11 mouse cellular contexts compared by ENCODE assay signal in the genomic region with DNA sequence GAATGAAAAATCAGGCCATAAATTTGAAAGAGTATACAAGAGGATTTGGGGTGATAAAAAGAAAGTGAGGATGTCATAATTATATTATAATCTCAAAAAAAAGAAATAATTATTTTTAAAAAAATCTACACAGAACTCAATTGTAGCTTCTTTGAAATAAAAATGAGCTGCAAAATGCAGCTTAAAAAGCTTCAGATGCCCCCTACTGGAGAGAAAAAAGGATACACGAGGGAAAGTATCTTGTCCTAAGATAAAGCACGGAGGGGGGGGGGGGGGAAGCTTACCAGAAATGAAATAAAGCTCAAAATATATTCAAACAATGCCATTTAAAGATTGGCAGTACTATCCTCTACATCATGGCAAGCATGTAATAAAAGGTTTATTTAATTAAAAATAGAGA.
A peak's percentile ranks its signal among the peaks of the same experiment; 100 is the strongest.
DNase-seq lines count a peak whose midpoint lies in the region; ATAC-seq lines count a peak whose summit lies in the region.
"Had no signal": no experiment of that assay in that cellular context is flagged by ENCODE, and none has a peak within 500 bp of the region (broad histone marks: within the 10 kb centered on the region; RNA-seq: fewer than 3 reads in every experiment).

No protein-coding gene starts in this region.

- H3K27ac ChIP-seq in hindbrain, embryonic 14.5 days: no peak overlapping the region
- H3K27ac ChIP-seq in hindbrain, embryonic 12.5 days: no peak overlapping the region
- H3K27ac ChIP-seq in midbrain, embryonic 12.5 days (replicated peaks): no peak overlapping the region
- H3K27ac ChIP-seq in midbrain, embryonic 10.5 days (replicated peaks): no peak overlapping the region
- no peak overlapping the region for H3K27ac ChIP-seq in intestine, embryonic 16.5 days (ENCODE audit: low read length)
- H3K27ac ChIP-seq: embryonic facial prominence, embryonic 13.5 days had no signal

- H3K9me3 ChIP-seq in hindbrain, embryonic 14.5 days (ENCODE audit: control insufficient read depth, low read length): no peaks in the 10 kb centered on the region
- no peaks in the 10 kb centered on the region for H3K9me3 ChIP-seq in hindbrain, embryonic 12.5 days (replicated peaks)
- H3K9me3 ChIP-seq in midbrain, embryonic 12.5 days: no peaks in the 10 kb centered on the region
- H3K9me3 ChIP-seq in midbrain, embryonic 10.5 days (replicated peaks): no peaks in the 10 kb centered on the region
- H3K9me3 ChIP-seq in intestine, embryonic 16.5 days (ENCODE audit: control insufficient read depth, low read length): no peaks in the 10 kb centered on the region
- H3K9me3 ChIP-seq: embryonic facial prominence, embryonic 13.5 days had no signal

- H3K36me3 ChIP-seq in hindbrain, embryonic 14.5 days (replicated peaks; ENCODE audit: control insufficient read depth, insufficient read depth): no peaks in the 10 kb centered on the region
- H3K36me3 ChIP-seq in hindbrain, embryonic 12.5 days: no peaks in the 10 kb centered on the region
- H3K36me3 ChIP-seq in midbrain, embryonic 12.5 days: no peaks in the 10 kb centered on the region
- H3K36me3 ChIP-seq in midbrain, embryonic 10.5 days: no peaks in the 10 kb centered on the region
- no peaks in the 10 kb centered on the region for H3K36me3 ChIP-seq in splenic B cell, adult 2 months (ENCODE audit: control insufficient read depth, insufficient read depth, low read length, poor library complexity, severe bottlenecking)
- no peaks in the 10 kb centered on the region for H3K36me3 ChIP-seq in intestine, embryonic 16.5 days (ENCODE audit: control insufficient read depth, insufficient read depth, low read length)
- H3K36me3 ChIP-seq: embryonic facial prominence, embryonic 13.5 days had no signal

- no peaks in the 10 kb centered on the region for H3K4me1 ChIP-seq in hindbrain, embryonic 14.5 days (replicated peaks; ENCODE audit: control insufficient read depth, insufficient read depth, low read length)
- no peaks in the 10 kb centered on the region for H3K4me1 ChIP-seq in hindbrain, embryonic 12.5 days
- no peaks in the 10 kb centered on the region for H3K4me1 ChIP-seq in midbrain, embryonic 12.5 days
- no peaks in the 10 kb centered on the region for H3K4me1 ChIP-seq in midbrain, embryonic 10.5 days
- no peaks in the 10 kb centered on the region for H3K4me1 ChIP-seq in intestine, embryonic 16.5 days (ENCODE audit: control insufficient read depth, insufficient read depth, low read length)
- H3K4me1 ChIP-seq: embryonic facial prominence, embryonic 13.5 days had no signal

- H3K4me2 ChIP-seq in hindbrain, embryonic 14.5 days (replicated peaks): no peak overlapping the region
- no peak overlapping the region for H3K4me2 ChIP-seq in hindbrain, embryonic 12.5 days (replicated peaks)
- no peak overlapping the region for H3K4me2 ChIP-seq in midbrain, embryonic 12.5 days (replicated peaks)
- H3K4me2 ChIP-seq in intestine, embryonic 16.5 days (ENCODE audit: low read depth, low read length): no peak overlapping the region
- H3K4me2 ChIP-seq: embryonic facial prominence, embryonic 13.5 days had no signal

- no peak for ATAC-seq in hindbrain, embryonic 14.5 days (ENCODE audit: low FRiP score)
- ATAC-seq in hindbrain, embryonic 12.5 days (ENCODE audit: low FRiP score): no peak
- 0 out of 2 replicates have a peak, but pooled peaks have one; percentile 23 for ATAC-seq in midbrain, embryonic 12.5 days (ENCODE audit: low FRiP score, low read depth)
- ATAC-seq in intestine, embryonic 16.5 days: no peak

- whole genome bisulfite sequencing in hindbrain, embryonic 14.5 days: 21% methylated on average over 2 of the region's 2 CpGs
- 16% methylated on average over 2 of the region's 2 CpGs for WGBS in hindbrain, embryonic 12.5 days
- 22% methylated on average over 2 of the region's 2 CpGs for WGBS in midbrain, embryonic 12.5 days
- 17% methylated on average over 2 of the region's 2 CpGs for WGBS in midbrain, embryonic 10.5 days
- WGBS in intestine, embryonic 16.5 days: 4% methylated on average over 2 of the region's 2 CpGs

- no peak overlapping the region for H3K4me3 ChIP-seq in hindbrain, embryonic 14.5 days (replicated peaks; ENCODE audit: low read length)
- H3K4me3 ChIP-seq in hindbrain, embryonic 12.5 days: no peak overlapping the region
- H3K4me3 ChIP-seq in midbrain, embryonic 12.5 days: no peak overlapping the region
- no peak overlapping the region for H3K4me3 ChIP-seq in midbrain, embryonic 10.5 days
- no peak overlapping the region for H3K4me3 ChIP-seq in intestine, embryonic 16.5 days (ENCODE audit: low read length)
- H3K4me3 ChIP-seq: embryonic facial prominence, embryonic 13.5 days had no signal

- DNase-seq in hindbrain, embryonic 14.5 days (ENCODE audit: low spot score): peak; percentile 75
- DNase-seq in midbrain, embryonic 10.5 days (ENCODE audit: low spot score): no peak
- peak; percentile 80 for DNase-seq in adipocyte (ENCODE audit: low spot score)
- peak; percentile 3 for DNase-seq in splenic B cell, adult 2 months (ENCODE audit: low read depth, low spot score)
- DNase-seq in adrenal gland, adult 8-10 months: no peak
- DNase-seq: adrenal gland, postnatal 25 days; thymus, postnatal 14 days had no signal

- H3K27me3 ChIP-seq in hindbrain, embryonic 14.5 days (ENCODE audit: control insufficient read depth, insufficient read depth, low read length): no peaks in the 10 kb centered on the region
- H3K27me3 ChIP-seq in hindbrain, embryonic 12.5 days: no peaks in the 10 kb centered on the region
- H3K27me3 ChIP-seq in midbrain, embryonic 12.5 days: no peaks in the 10 kb centered on the region
- H3K27me3 ChIP-seq in midbrain, embryonic 10.5 days (ENCODE audit: low read depth, poor library complexity, severe bottlenecking): no peaks in the 10 kb centered on the region
- H3K27me3 ChIP-seq in splenic B cell, adult 2 months (ENCODE audit: control insufficient read depth, insufficient read depth, low read length, poor library complexity, severe bottlenecking): no peaks in the 10 kb centered on the region
- no peaks in the 10 kb centered on the region for H3K27me3 ChIP-seq in intestine, embryonic 16.5 days (replicated peaks; ENCODE audit: control insufficient read depth, insufficient read depth, low read length)
- H3K27me3 ChIP-seq: embryonic facial prominence, embryonic 13.5 days had no signal

- no peak overlapping the region for H3K9ac ChIP-seq in hindbrain, embryonic 14.5 days
- H3K9ac ChIP-seq in hindbrain, embryonic 12.5 days: no peak overlapping the region
- no peak overlapping the region for H3K9ac ChIP-seq in midbrain, embryonic 12.5 days (replicated peaks)
- no peak overlapping the region for H3K9ac ChIP-seq in intestine, embryonic 16.5 days (ENCODE audit: low read depth, low read length)
- H3K9ac ChIP-seq: embryonic facial prominence, embryonic 13.5 days had no signal

Comparison
In these comparisons a context has a peak if more than half of its experiments do, and no peak if none do; other contexts are left out.
1. DNase-seq: peak in hindbrain, embryonic 14.5 days (single experiment), adipocyte (single experiment) and splenic B cell, adult 2 months (single experiment); none in midbrain, embryonic 10.5 days (single experiment) and adrenal gland, adult 8-10 months (single experiment).